Mouse (Mus musculus): Measurements from ENCODE around the gene Kctd15. TPM values are rescaled to one million over a fixed set of nuclear protein-coding genes. Genes with fewer than 3 reads are reported as not detected.

Gene Kctd15
- polyA plus RNA-seq, 1 experiment from 2014 or later: 61.6 TPM

- ATAC-seq (ENCODE audit: insufficient number of reproducible peaks, insufficient read depth, low FRiP score, low TSS enrichment): no peak
- no peaks in the 10 kb centered on the region for H3K27me3 ChIP-seq
- WGBS: 35% methylated on average over 7 of the region's 7 CpGs
- H3K4me2 ChIP-seq (replicated peaks): no peak overlapping the region
- no peaks in the 10 kb centered on the region for H3K36me3 ChIP-seq
- no peaks in the 10 kb centered on the region for H3K9me3 ChIP-seq
- no peak overlapping the region for H3K4me3 ChIP-seq
- H3K4me1 ChIP-seq: peaks cover 11% of the 10 kb centered on the region; the same call in 1 of the 2 replicates
- H3K9ac ChIP-seq: no peak overlapping the region
- no peak overlapping the region for H3K27ac ChIP-seq
Observed at GRCm38 (mm10) chr7:34685801-34686200, 29.3 kb upstream of the Kctd15 start.

DNA sequence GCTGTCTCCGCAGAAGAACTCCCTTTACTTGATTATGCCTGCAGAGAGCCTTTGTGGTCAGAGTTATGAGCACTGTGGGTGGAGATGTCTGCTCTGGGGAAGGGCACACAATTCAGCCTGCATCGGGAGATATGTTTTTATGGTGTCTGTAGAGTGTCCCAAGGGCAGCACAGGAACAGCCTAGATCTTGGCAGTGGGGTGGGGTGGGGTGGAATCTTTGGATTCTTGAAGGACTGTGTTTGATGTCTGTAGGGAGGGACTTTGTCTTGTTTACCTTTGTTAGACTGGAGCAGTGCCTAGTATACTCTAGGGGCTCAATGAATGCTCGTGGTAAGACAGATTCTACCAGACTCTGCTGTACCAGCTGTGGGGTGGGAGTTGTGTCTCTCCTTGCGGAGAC is 28.6 kb upstream of the Kctd15 start:
- Histone ChIP-seq H3K9ac (no peak overlapping the region), H3K36me3 (no peaks in the 10 kb centered on the region), H3K4me3 (no peak overlapping the region), H3K27me3 (0 out of 2 replicates have a peak, but pooled peaks cover 1% of the 10 kb centered on the region), H3K4me2 (replicated peaks) (no peak overlapping the region), H3K9me3 (no peaks in the 10 kb centered on the region), H3K4me1 (0 out of 2 replicates have a peak, but pooled peaks cover 7% of the 10 kb centered on the region), H3K27ac (no peak overlapping the region)
- whole genome bisulfite sequencing: 69% methylated on average over 4 of the region's 4 CpGs
- no peak for ATAC-seq (ENCODE audit: insufficient number of reproducible peaks, insufficient read depth, low FRiP score, low TSS enrichment)

- Histone ChIP-seq H3K27me3 (peaks cover 6% of the 10 kb centered on the region), H3K4me3 (no peak overlapping the region), H3K36me3 (no peaks in the 10 kb centered on the region), H3K4me2 (replicated peaks) (no peak overlapping the region), H3K9ac (no peak overlapping the region), H3K9me3 (no peaks in the 10 kb centered on the region), H3K27ac (no peak overlapping the region), H3K4me1 (peaks cover 1% of the 10 kb centered on the region; the same call in 1 of the 2 replicates)
- ATAC-seq (ENCODE audit: insufficient number of reproducible peaks, insufficient read depth, low FRiP score, low TSS enrichment): no peak
- WGBS: 54% methylated on average over 15 of the region's 15 CpGs
Observed at GRCm38 (mm10) chr7:34680771-34681421, 24.4 kb upstream of the Kctd15 start.

DNA sequence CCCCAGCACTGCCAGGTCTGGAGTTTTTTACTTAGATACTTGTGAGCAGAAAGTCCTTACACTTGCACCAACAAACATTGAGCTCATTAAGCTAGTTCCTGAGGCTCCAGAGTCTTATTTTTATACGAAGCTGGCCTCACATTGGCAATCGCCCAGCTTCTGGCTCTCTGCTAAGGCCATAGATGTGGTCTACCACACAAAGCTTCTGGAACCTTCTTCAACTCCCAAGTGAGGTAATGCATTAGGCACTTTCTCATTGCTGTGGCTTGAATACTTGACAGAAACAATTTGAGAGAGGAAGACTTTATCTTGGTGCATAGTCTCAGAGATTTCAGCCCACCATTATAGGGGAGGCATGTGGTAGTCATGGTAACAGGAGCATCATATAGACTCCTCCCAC is 23.4 kb upstream of the Kctd15 start:
- Histone ChIP-seq H3K36me3 (no peaks in the 10 kb centered on the region), H3K27me3 (peaks cover 16% of the 10 kb centered on the region), H3K27ac (no peak overlapping the region), H3K4me1 (peaks cover 11% of the 10 kb centered on the region; the same call in 1 of the 2 replicates), H3K9ac (no peak overlapping the region), H3K9me3 (no peaks in the 10 kb centered on the region), H3K4me3 (no peak overlapping the region), H3K4me2 (replicated peaks) (no peak overlapping the region)
- ATAC-seq (ENCODE audit: insufficient number of reproducible peaks, insufficient read depth, low FRiP score, low TSS enrichment): no peak
- WGBS: 74% methylated on average over 2 of the region's 2 CpGs

GRCm38 (mm10) chr7:34675831-34676514 is 19.4 kb upstream of the Kctd15 start:
- H3K27ac ChIP-seq: no peak overlapping the region
- peak overlapping the region; percentile 27 for H3K4me3 ChIP-seq
- WGBS: 8% methylated on average over 33 of the region's 33 CpGs

DNA sequence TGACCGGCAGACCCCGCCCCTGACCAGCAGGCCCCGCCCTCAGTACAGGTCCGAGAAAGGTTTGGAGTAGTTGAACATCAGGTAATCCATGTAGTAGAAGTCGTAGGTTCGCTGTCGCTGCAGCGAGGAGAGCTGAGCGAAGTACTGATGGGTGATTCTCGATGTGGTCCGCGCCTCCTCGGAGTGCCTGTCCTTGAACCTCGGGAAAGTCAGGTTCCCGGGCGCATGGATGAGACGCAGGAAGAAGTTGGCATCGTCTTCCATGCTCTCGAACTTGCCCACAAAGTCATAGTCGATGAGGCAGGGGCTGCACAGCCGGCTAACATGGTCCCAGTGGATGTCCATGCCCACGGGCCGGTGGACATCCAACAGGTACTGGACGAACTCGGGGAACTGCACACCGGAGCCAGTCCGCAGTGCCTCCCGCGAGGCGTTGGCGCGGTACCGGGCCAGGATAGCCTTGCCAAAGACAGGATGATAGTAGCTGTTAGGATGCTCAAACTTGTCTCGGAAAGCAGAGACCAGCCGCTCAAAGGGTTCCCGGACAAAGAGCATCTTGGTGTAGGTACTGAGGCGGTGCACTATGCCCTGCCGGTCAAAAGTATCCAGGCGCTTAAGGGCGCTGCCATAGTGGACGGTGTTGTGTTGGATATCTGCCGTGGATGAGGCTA is 18.7 kb upstream of the Kctd15 start:
- Histone ChIP-seq H3K4me3 (peak overlapping the region; percentile 27), H3K9ac (0 out of 2 replicates have a peak overlapping the region, but pooled peaks have one; percentile 15), H3K4me2 (replicated peaks) (peak overlapping the region; percentile 54), H3K27ac (no peak overlapping the region), H3K27me3 (peaks cover 43% of the 10 kb centered on the region), H3K36me3 (no peaks in the 10 kb centered on the region), H3K4me1 (peaks cover 13% of the 10 kb centered on the region; the same call in 1 of the 2 replicates), H3K9me3 (no peaks in the 10 kb centered on the region)
- no peak for ATAC-seq (ENCODE audit: insufficient number of reproducible peaks, insufficient read depth, low FRiP score, low TSS enrichment)
- WGBS: 11% methylated on average over 42 of the region's 42 CpGs

More at GRCm38 (mm10) chr7:34675831-34676514, 19.4 kb upstream of the Kctd15 start:
- ATAC-seq (ENCODE audit: insufficient number of reproducible peaks, insufficient read depth, low FRiP score, low TSS enrichment): peak; percentile 37; the same call in 1 of the 2 replicates
- no peaks in the 10 kb centered on the region for H3K36me3 ChIP-seq
- H3K4me2 ChIP-seq (replicated peaks): peak overlapping the region; percentile 54
- H3K4me1 ChIP-seq: peaks cover 13% of the 10 kb centered on the region; the same call in 1 of the 2 replicates
- H3K27me3 ChIP-seq: peaks cover 43% of the 10 kb centered on the region
- no peaks in the 10 kb centered on the region for H3K9me3 ChIP-seq
- H3K9ac ChIP-seq: 0 out of 2 replicates have a peak overlapping the region, but pooled peaks have one; percentile 15

DNA sequence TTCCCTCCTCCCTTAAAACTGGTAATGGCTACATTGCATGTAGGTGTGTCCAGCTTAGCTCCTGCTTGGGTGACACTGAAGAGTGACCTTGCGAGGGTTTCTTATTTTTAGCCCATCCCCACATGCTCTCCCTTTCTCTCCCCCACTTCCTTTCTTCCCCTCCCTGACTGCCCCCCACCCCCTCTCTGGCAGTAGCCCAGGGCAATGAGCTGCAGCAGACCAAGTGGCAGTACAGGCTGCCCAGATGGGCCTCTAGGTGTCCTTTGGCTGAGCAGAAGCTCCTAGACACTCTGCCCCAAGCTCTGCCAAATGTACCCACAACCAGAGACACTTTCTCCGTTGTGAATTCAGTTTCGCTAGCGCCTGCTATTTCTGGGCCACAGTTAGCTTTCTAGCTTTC is 16.4 kb upstream of the Kctd15 start:
- H3K4me2 ChIP-seq (replicated peaks): no peak overlapping the region
- H3K36me3 ChIP-seq: no peaks in the 10 kb centered on the region
- H3K9me3 ChIP-seq: no peaks in the 10 kb centered on the region
- H3K27me3 ChIP-seq: peaks cover 40% of the 10 kb centered on the region
- H3K9ac ChIP-seq: no peak overlapping the region
- no peak overlapping the region for H3K27ac ChIP-seq
- 71% methylated on average over 4 of the region's 4 CpGs for WGBS
- no peak overlapping the region for H3K4me3 ChIP-seq
- H3K4me1 ChIP-seq: peaks cover 18% of the 10 kb centered on the region; the same call in 1 of the 2 replicates
- no peak for ATAC-seq (ENCODE audit: insufficient number of reproducible peaks, insufficient read depth, low FRiP score, low TSS enrichment)

DNA sequence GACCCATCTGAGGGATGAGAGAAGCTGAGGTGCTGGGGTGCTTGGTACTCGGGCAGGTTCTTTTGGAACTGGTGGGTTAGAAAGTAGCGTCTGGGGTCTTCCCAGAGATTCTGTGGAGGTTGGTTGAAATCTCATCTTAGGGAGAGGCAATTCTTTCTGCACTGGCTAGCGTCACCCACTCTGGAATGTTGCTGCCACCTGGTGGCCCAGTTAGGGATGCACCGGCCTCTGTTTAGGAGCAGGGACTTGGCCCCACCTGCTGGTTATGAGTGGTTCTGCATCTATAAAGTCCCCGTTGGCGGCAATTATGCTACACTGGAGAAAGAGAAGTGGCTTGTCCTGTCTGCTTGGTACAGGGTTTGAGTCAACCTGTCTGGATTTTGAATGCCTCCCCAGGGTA is 15.4 kb upstream of the Kctd15 start:
- Histone ChIP-seq H3K4me3 (no peak overlapping the region), H3K36me3 (no peaks in the 10 kb centered on the region), H3K4me2 (replicated peaks) (no peak overlapping the region), H3K27me3 (peaks cover 40% of the 10 kb centered on the region), H3K4me1 (peaks cover 18% of the 10 kb centered on the region; the same call in 1 of the 2 replicates), H3K27ac (no peak overlapping the region), H3K9me3 (no peaks in the 10 kb centered on the region), H3K9ac (no peak overlapping the region)
- ATAC-seq (ENCODE audit: insufficient number of reproducible peaks, insufficient read depth, low FRiP score, low TSS enrichment): no peak
- 2% methylated on average over 6 of the region's 6 CpGs for WGBS

DNA sequence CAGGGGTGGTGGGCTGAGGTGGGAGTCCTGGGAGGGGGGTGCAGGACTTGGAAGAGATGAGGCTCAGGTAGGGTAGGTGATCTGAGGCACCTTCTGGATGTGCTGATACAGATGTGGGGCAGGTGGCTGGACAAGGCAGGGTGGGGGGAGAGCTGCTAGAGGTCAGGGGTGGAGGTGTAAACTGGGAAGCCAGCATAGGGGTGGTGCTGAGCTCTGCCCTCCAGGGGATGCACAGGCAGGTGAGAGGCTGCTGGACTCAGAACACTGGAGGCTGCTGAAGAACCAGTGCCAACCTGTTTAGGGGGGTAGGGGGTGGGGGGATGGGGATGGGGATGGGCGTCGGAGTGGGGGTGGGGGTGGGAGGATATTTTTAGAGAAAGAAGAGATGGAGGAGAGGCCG is 14.2 kb upstream of the Kctd15 start:
- H3K27me3 ChIP-seq: peaks cover 36% of the 10 kb centered on the region
- H3K27ac ChIP-seq: no peak overlapping the region
- H3K4me1 ChIP-seq: peaks cover 16% of the 10 kb centered on the region; the same call in 1 of the 2 replicates
- H3K36me3 ChIP-seq: no peaks in the 10 kb centered on the region
- WGBS: 83% methylated on average over 3 of the region's 3 CpGs
- H3K4me3 ChIP-seq: no peak overlapping the region
- no peaks in the 10 kb centered on the region for H3K9me3 ChIP-seq
- H3K9ac ChIP-seq: no peak overlapping the region
- H3K4me2 ChIP-seq (replicated peaks): no peak overlapping the region
- no peak for ATAC-seq (ENCODE audit: insufficient number of reproducible peaks, insufficient read depth, low FRiP score, low TSS enrichment)

DNA sequence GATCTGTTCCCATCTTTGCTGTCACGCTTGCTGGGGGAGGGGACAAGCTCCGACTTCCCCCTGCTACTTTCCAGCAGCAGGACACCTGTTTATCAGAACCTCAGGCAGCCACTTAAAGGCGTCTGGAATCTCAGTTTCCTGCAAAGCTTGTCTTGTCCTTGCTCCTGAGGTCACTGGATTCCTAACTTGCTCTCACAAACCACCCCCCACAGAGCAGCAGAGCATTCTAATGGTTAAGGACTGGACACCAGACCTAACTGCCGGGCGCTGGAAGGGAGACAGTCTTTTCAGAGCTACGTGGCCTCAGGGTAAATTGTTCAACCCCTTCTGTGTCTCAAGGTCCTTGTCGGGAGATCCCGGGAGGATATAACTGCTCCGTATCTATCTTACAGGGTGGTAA is 12.8 kb upstream of the Kctd15 start:
- H3K36me3 ChIP-seq: no peaks in the 10 kb centered on the region
- no peak overlapping the region for H3K27ac ChIP-seq
- H3K4me2 ChIP-seq (replicated peaks): no peak overlapping the region
- H3K27me3 ChIP-seq: peaks cover 22% of the 10 kb centered on the region
- no peak overlapping the region for H3K9ac ChIP-seq
- H3K4me3 ChIP-seq: no peak overlapping the region
- 0 out of 2 replicates have a peak, but pooled peaks cover 5% of the 10 kb centered on the region for H3K4me1 ChIP-seq
- ATAC-seq (ENCODE audit: insufficient number of reproducible peaks, insufficient read depth, low FRiP score, low TSS enrichment): no peak
- H3K9me3 ChIP-seq: no peaks in the 10 kb centered on the region
- WGBS: 8% methylated on average over 9 of the region's 9 CpGs

DNA sequence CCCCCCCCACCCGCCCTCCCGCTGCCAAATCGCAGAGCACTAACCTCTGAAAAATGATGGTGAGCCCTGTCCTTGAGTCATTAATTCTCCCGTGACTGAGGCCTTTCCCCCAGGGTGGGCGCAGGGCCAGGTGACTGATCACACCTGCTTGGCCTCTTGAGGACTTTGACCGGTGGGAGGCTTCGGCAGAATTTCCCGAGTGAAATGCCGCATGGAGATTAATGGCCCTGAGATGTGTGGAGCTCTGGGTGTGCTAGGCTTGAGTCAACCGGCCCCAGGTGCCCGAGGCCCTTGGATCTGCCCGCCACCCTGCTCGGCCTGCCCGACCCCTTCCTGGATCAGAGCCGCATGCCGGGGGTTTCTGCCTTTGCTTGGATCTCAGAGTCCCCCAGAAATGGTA is 11.3 kb upstream of the Kctd15 start:
- Histone ChIP-seq H3K9me3 (no peaks in the 10 kb centered on the region), H3K27ac (no peak overlapping the region), H3K4me2 (replicated peaks) (no peak overlapping the region), H3K4me1 (0 out of 2 replicates have a peak, but pooled peaks cover 5% of the 10 kb centered on the region), H3K4me3 (no peak overlapping the region), H3K36me3 (no peaks in the 10 kb centered on the region), H3K27me3 (peaks cover 7% of the 10 kb centered on the region; the same call in 1 of the 2 replicates), H3K9ac (no peak overlapping the region)
- WGBS: 85% methylated on average over 16 of the region's 16 CpGs
- no peak for ATAC-seq (ENCODE audit: insufficient number of reproducible peaks, insufficient read depth, low FRiP score, low TSS enrichment)

Measured in embryonic facial prominence, embryonic 12.5 days (tissue).